Mouse (Mus musculus) stomach, postnatal 0 days (tissue): ENCODE measurements at regions not wholly inside any gene's neighbourhood (a gene's known extent, or its start where the extent isn't known, plus 50 kb on each side); places are given as distances from the start of the nearest gene placed in this dataset.

Experiments
- CTCF ChIP-seq: IDR thresholded peaks from 2 replicates; pipeline ENCODE4 v1.5.1; 2016; ENCODE audit warnings: antibody characterized with exemption, low read depth, mild to moderate bottlenecking, moderate library complexity
- EP300 ChIP-seq: optimal IDR thresholded peaks from 2 replicates; pipeline ENCODE3; 2016; ENCODE audit warnings: antibody characterized with exemption

GRCm38 (mm10) chr3:131737953-131738598 is 173.5 kb downstream of the Papss1 start:
- no peak for TF ChIP-seq EP300
- TF ChIP-seq CTCF, result no peak
